Mouse (Mus musculus) bone marrow, adult 2 months (tissue): ENCODE data around the gene Rgs6.

Experiments used
- CTCF ChIP-seq: fragments of 200-500 bp; IDR thresholded peaks from 2 replicates; pipeline ENCODE4 v1.5.1; 2011; ENCODE audit warnings: low read length, control low read depth; ENCODE audit not compliant: control insufficient read depth, insufficient read depth
- POLR2A ChIP-seq: fragments of 200-500 bp; IDR thresholded peaks from 2 replicates; pipeline ENCODE4 v1.6.1; 2011; ENCODE audit warnings: low read depth, mild to moderate bottlenecking, control low read depth, low read length, borderline replicate concordance; ENCODE audit not compliant: control insufficient read depth

DNA sequence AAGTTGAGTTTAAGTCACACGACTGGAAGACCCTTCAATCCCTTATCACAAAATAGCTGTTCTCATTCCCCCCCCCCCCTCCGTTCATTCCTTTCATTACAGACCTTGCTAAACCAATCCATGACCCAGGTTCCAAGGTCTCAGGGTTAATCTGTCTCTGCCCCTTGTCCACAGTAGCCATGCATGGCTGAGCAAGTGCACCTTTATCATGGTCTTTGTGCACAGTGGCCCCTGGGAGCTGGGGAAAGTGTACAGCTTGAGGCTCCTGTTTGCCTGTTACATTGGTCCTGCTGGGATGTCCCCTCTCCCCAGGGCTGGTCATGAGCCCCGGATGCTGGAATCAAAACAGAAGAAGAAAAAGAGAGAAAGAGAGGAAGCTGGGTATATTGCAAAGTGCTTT, 522.6 kb downstream of the Rgs6 start:
- no peak for TF ChIP-seq CTCF
- no peak for TF ChIP-seq POLR2A
